Mouse (Mus musculus): ENCODE measurements around the gene Prpf39.

The Prpf39 gene

GRCm38 (mm10) chr12:65036190-65036870, at the start of gene Prpf39:
Gene Prpf39 (plus strand): TSS chr12:65036333.
- peak; percentile 81 for DNase-seq (ENCODE audit: low read depth)

- DNase-seq (ENCODE audit: low read depth), result no peak
Observed at GRCm38 (mm10) chr12:65007725-65008124, 28.4 kb upstream of the Prpf39 start.

- DNase-seq (ENCODE audit: low read depth), result no peak
Observed at GRCm38 (mm10) chr12:65022842-65023241, 13.3 kb upstream of the Prpf39 start.

GRCm38 (mm10) chr12:65035839-65036189, 319 bp upstream of the Prpf39 start:
- DNase-seq (ENCODE audit: low read depth), result no peak

- DNase-seq (ENCODE audit: low read depth), result peak; percentile 17
Observed at GRCm38 (mm10) chr12:65036892-65037545, 886 bp downstream of the Prpf39 start.

GRCm38 (mm10) chr12:65037546-65037937, 1.4 kb downstream of the Prpf39 start:
- peak; percentile 21 for DNase-seq (ENCODE audit: low read depth)

GRCm38 (mm10) chr12:65048799-65049198, 12.7 kb downstream of the Prpf39 start:
- DNase-seq (ENCODE audit: low read depth), result no peak

- DNase-seq (ENCODE audit: low read depth), result no peak
Observed at GRCm38 (mm10) chr12:65058203-65058602, 22.1 kb downstream of the Prpf39 start.

- no peak for DNase-seq (ENCODE audit: low read depth)
Observed at GRCm38 (mm10) chr12:65061082-65061481, 24.9 kb downstream of the Prpf39 start.

GRCm38 (mm10) chr12:65065241-65065640, 29.1 kb downstream of the Prpf39 start:
- DNase-seq (ENCODE audit: low read depth), result no peak

- no peak for DNase-seq (ENCODE audit: low read depth)
Observed at GRCm38 (mm10) chr12:65066234-65066633, 30.1 kb downstream of the Prpf39 start.

GRCm38 (mm10) chr12:65068409-65068808, 32.3 kb downstream of the Prpf39 start:
- DNase-seq (ENCODE audit: low read depth), result no peak

GRCm38 (mm10) chr12:65072911-65073610, 36.9 kb downstream of the Prpf39 start:
- DNase-seq (ENCODE audit: low read depth), result no peak

- DNase-seq (ENCODE audit: low read depth), result peak; percentile 93
Observed at GRCm38 (mm10) chr12:65073611-65074178, 37.6 kb downstream of the Prpf39 start, which contains the start of gene Fkbp3. Gene Fkbp3 (minus strand): TSS chr12:65074007.

GRCm38 (mm10) chr12:65074651-65075050, 38.5 kb downstream of the Prpf39 start:
- no peak for DNase-seq (ENCODE audit: low read depth)

GRCm38 (mm10) chr12:65075085-65075732, 39.1 kb downstream of the Prpf39 start, which contains the start of gene Fancm:
Gene Fancm (plus strand): TSS chr12:65075603.
- peak; percentile 91 for DNase-seq (ENCODE audit: low read depth)

- no peak for DNase-seq (ENCODE audit: low read depth)
Observed at GRCm38 (mm10) chr12:65075733-65076310, 39.7 kb downstream of the Prpf39 start.

GRCm38 (mm10) chr12:65076906-65077305, 40.8 kb downstream of the Prpf39 start:
- no peak for DNase-seq (ENCODE audit: low read depth)

GRCm38 (mm10) chr12:65108746-65109145, 72.6 kb downstream of the Prpf39 start:
- no peak for DNase-seq (ENCODE audit: low read depth)

- DNase-seq (ENCODE audit: low read depth), result no peak
Observed at GRCm38 (mm10) chr12:65111503-65111902, 75.4 kb downstream of the Prpf39 start.

GRCm38 (mm10) chr12:65112811-65113210, 76.7 kb downstream of the Prpf39 start:
- no peak for DNase-seq (ENCODE audit: low read depth)
